Mouse (Mus musculus) midbrain, postnatal 0 days (tissue): ENCODE results near the gene Stxbp5. TPM values are rescaled to one million over a fixed set of nuclear protein-coding genes. Genes with fewer than 3 reads are reported as not detected.

Source experiments
- ATAC-seq: fragments of 200-750 bp; cut with Nextera tagmentation; 2 replicates; pipeline ENCODE4 v1.8.0; 2017; ENCODE audit warnings: moderate number of reproducible peaks, mild to moderate bottlenecking, moderate TSS enrichment, moderate library complexity; ENCODE audit not compliant: low FRiP score
- DNase-seq: peaks from one replicate; pipeline ENCODE4 v3.0.0-alpha.2; 2015; ENCODE audit warnings: low spot score
- H3K27ac ChIP-seq: fragments of 300-500 bp; sonication (generic); 2 replicates; pipeline ENCODE4 v1.5.1; 2014; ENCODE audit warnings: low read depth, mild to moderate bottlenecking, low read length, mixed read lengths
- H3K27me3 ChIP-seq: fragments of 300-500 bp; sonication (generic); 2 replicates; pipeline ENCODE4 v1.6.1; 2014; ENCODE audit warnings: low read length, control low read depth, mixed read lengths; ENCODE audit not compliant: insufficient read depth
- H3K36me3 ChIP-seq: fragments of 300-500 bp; sonication (generic); 2 replicates; pipeline ENCODE4 v1.6.1; 2014; ENCODE audit warnings: low read length, control low read depth, mixed read lengths; ENCODE audit not compliant: insufficient read depth
- H3K4me1 ChIP-seq: fragments of 300-500 bp; sonication (generic); 2 replicates; pipeline ENCODE4 v1.6.1; 2014; ENCODE audit warnings: mild to moderate bottlenecking, control low read depth, antibody characterized with exemption, low read length, mixed read lengths; ENCODE audit not compliant: insufficient read depth
- H3K4me2 ChIP-seq: fragments of 300-500 bp; sonication (generic); 2 replicates; pipeline ENCODE4 v1.6.1; 2014; ENCODE audit warnings: low read depth, mild to moderate bottlenecking, low read length, mixed read lengths; ENCODE audit not compliant: poor library complexity, severe bottlenecking
- H3K4me3 ChIP-seq: fragments of 300-500 bp; sonication (generic); 2 replicates; pipeline ENCODE4 v1.5.1; 2014; ENCODE audit warnings: low read depth, mild to moderate bottlenecking, low read length, moderate library complexity
- H3K9ac ChIP-seq: fragments of 300-500 bp; sonication (generic); replicated peaks from 2 replicates; pipeline ENCODE4 v1.6.1; 2014; ENCODE audit warnings: mild to moderate bottlenecking, low read length, moderate library complexity, mixed read lengths; ENCODE audit not compliant: poor library complexity, severe bottlenecking
- H3K9me3 ChIP-seq: fragments of 300-500 bp; sonication (generic); 2 replicates; pipeline ENCODE4 v1.6.1; 2016; ENCODE audit warnings: low read length, control low read depth
- CTCF ChIP-seq: IDR thresholded peaks from 2 replicates; pipeline ENCODE4 v1.5.1; 2016; ENCODE audit warnings: antibody characterized with exemption, mild to moderate bottlenecking
- WGBS: fragments of 180-500 bp; shearing (Covaris S2); extraction: QIAGEN DNeasy Blood & Tissue Kit; methylation state at CpG from one replicate; pipeline ENCODE4 v1.1.7; 2014; 5-methylcytosine and 5-hydroxymethylcytosine counted together
- polyA plus RNA-seq: library from polyadenylated mRNA; unstranded; fragments of >200 nt; fragmentation: Nextera tagmentation; extraction: Ambion mirVana; gene quantifications from 2 replicates; pipeline ENCODE4 v1.2.1, GENCODE M21; 2015
- total RNA-seq: library from RNA; depleted of rRNA; stranded (reverse); fragments of >200 nt; gene quantifications from 2 replicates; pipeline ENCODE4 v1.2.3, GENCODE M21; 2014; rRNA removed

Gene Stxbp5
- total and polyA plus RNA-seq, 2 experiments from 2014 or later: 8.0 to 52.7 TPM

DNA sequence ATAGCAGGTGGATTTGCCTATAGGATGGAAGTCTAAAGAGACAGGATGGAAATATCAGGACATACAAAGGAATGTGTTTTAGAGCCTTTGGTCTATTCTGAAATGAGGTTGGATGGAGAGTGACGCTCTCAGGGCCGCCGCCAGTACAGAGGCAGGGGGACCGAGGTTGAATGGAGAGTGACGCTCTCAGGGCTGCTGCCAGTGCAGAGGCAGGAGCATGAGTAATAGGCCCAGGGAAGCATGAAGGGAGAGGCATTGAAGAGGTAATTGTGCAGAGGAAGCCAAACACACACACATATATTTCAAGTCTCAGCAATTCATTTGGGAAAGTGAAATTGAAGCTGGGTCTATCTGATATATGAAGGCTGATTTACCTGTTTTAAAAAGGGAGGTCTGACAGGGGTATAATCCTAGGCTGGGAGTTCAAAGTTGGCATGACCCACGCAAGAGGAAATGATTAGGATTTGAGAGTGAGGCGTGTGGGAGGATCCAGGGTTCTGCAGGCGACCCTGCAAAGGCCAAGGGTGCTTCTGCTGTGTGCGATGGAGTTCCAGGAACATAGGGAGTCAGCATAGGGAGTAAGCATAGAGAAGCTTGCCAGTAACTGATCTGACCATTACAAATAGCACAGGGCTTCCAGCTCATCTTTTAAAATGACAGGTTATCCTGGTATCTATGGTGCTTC, 168.7 kb downstream of the Stxbp5 start:
- H3K27ac ChIP-seq: no peak overlapping the region
- no peaks in the 10 kb centered on the region for H3K36me3 ChIP-seq
- DNase-seq: no peak
- H3K9ac ChIP-seq: no peak overlapping the region
- 77% methylated on average over 9 of the region's 9 CpGs for WGBS
- TF ChIP-seq CTCF: no peak
- H3K9me3 ChIP-seq: no peaks in the 10 kb centered on the region
- H3K4me1 ChIP-seq: no peaks in the 10 kb centered on the region
- no peaks in the 10 kb centered on the region for H3K27me3 ChIP-seq
- no peak for ATAC-seq
- H3K4me2 ChIP-seq: no peak overlapping the region
- H3K4me3 ChIP-seq: no peak overlapping the region

DNA sequence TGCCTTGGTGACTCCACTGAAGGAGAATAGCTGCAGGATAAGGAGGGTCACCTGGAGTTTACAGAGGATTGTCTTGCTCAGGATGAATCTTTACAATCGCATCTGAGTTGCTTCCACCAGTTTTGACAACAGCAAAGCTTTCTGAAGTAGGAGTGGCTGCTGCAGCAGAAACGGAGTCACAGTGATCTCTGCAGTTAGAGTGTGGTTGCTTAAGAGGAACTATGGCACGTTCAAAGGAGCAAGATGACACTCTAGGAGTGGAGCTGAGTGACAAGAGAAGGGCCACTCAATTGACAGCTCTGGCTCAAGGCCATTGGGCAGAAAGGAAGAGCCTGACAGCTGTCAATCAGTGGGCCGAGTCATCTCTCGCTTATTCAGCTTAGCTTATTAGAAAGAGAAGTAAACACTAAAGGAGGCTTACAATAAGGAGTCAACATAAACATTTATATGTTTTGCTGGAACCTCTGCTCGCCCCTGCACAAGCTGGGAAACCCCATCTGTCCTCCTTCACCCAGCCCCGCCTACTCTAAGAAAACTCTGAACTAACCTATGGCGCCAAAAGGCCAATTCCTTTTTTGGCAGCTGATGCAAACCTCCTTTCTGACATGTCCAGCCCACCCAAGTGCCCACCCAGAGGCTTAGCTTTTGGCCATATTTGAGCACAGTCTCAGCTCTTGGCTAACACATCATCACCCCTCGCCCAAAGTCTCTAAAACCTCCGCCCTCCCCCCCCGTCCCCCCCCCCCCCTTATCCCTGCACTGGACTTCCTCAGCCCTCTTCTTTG, 178.2 kb downstream of the Stxbp5 start:
- ATAC-seq (no peak), DNase-seq (no peak)
- no peak overlapping the region for H3K4me3 ChIP-seq
- H3K36me3 ChIP-seq: no peaks in the 10 kb centered on the region
- 79% methylated on average over 11 of the region's 11 CpGs for WGBS
- no peak for TF ChIP-seq CTCF
- H3K4me1 ChIP-seq: no peaks in the 10 kb centered on the region
- no peaks in the 10 kb centered on the region for H3K9me3 ChIP-seq
- H3K4me2 ChIP-seq: no peak overlapping the region
- no peaks in the 10 kb centered on the region for H3K27me3 ChIP-seq
- H3K27ac ChIP-seq: no peak overlapping the region
- H3K9ac ChIP-seq: no peak overlapping the region

DNA sequence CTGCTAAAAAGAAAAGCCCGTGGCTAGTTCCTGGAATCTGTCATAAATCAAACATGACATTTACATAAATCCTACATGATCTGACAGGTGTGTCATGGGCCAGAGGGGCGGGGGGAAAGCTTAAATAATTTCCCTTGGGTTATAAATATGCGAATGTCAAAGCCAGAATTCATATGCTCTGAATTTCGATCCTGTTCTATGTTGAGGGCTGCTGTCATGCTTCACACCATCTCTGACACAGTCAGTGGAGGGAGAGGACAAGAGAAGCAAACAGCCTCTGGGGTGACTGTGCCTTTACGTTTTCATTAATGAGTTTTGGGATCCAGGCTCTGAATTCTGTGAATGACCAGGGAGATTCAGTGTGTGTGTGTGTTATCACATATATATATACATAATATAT, 180.9 kb downstream of the Stxbp5 start:
- Histone ChIP-seq H3K27me3 (no peaks in the 10 kb centered on the region), H3K9me3 (no peaks in the 10 kb centered on the region), H3K36me3 (no peaks in the 10 kb centered on the region), H3K4me1 (no peaks in the 10 kb centered on the region), H3K4me3 (no peak overlapping the region), H3K4me2 (no peak overlapping the region), H3K9ac (no peak overlapping the region), H3K27ac (no peak overlapping the region)
- TF ChIP-seq CTCF: no peak
- ATAC-seq (no peak), DNase-seq (no peak)
- 43% methylated on average over 5 of the region's 5 CpGs for WGBS

DNA sequence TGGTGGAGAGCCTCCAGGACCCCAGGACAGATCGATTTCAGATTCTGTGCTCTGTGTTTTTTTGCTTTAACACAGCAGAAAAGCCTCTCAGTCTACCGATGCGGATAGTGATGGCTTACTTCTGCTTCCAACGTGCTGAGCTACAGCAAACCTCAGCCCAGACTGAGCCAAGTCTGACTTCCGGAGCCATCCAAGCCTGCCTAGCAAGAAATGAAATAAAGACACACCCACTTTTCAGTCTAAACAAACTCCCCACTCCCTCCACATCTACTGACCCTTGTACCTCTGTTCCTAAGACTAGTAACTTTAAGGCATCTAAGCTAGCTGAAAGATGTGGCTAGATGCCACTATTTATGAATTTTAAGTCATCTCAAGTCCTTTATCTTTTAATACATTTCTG, 182.8 kb downstream of the Stxbp5 start:
- no peaks in the 10 kb centered on the region for H3K36me3 ChIP-seq
- no peaks in the 10 kb centered on the region for H3K27me3 ChIP-seq
- no peak for TF ChIP-seq CTCF
- H3K4me3 ChIP-seq: no peak overlapping the region
- ATAC-seq (no peak), DNase-seq (no peak)
- no peak overlapping the region for H3K4me2 ChIP-seq
- H3K9ac ChIP-seq: no peak overlapping the region
- H3K27ac ChIP-seq: no peak overlapping the region
- WGBS: 77% methylated on average over 5 of the region's 5 CpGs
- no peaks in the 10 kb centered on the region for H3K9me3 ChIP-seq
- H3K4me1 ChIP-seq: no peaks in the 10 kb centered on the region

Other genes starting within 250 kb of the Stxbp5 start
- gene Samd5, start 225.9 kb downstream of the Stxbp5 start, total RNA-seq: 11.0 and 16.7 TPM in 2 replicates
- 4.6 and 5.7 TPM in 2 replicates for gene Samd5, start 225.9 kb downstream of the Stxbp5 start, polyA plus RNA-seq